Mouse (Mus musculus) MEL (cell line): ENCODE results near the gene Olfr177.
A peak's percentile ranks its signal among the peaks of the same experiment; 100 is the strongest.

Experiments used
- CTCF ChIP-seq, 3 experiments: IDR thresholded peaks in 2 of 3; conservative IDR thresholded peaks in 1 of 3; 2 replicates each; pipeline ENCODE4 v1.5.1; 2011 to 2012; ENCODE audit warnings: low read length in 3 of 3, low read depth in 2 of 3, mild to moderate bottlenecking in 2 of 3, improper control_type of control experiment in 1 of 3, inconsistent platforms in 1 of 3, mixed read lengths in 1 of 3, moderate library complexity in 1 of 3; ENCODE audit not compliant: control insufficient read depth in 1 of 3, insufficient read depth in 1 of 3, poor library complexity in 1 of 3, severe bottlenecking in 1 of 3
- HCFC1 ChIP-seq: IDR thresholded peaks from 2 replicates; pipeline ENCODE4 v1.6.1; 2012; ENCODE audit warnings: low read depth, mild to moderate bottlenecking, inconsistent platforms, low read length, improper control_type of control experiment, moderate library complexity
- POLR2A ChIP-seq, 2 experiments: IDR thresholded peaks; 2 replicates each; pipeline ENCODE4 v1.6.1; 2011 to 2012; ENCODE audit warnings: low read length in 2 of 2, mild to moderate bottlenecking in 2 of 2, control low read depth in 1 of 2, improper control_type of control experiment in 1 of 2, low read depth in 1 of 2, moderate library complexity in 1 of 2; ENCODE audit not compliant: control insufficient read depth in 1 of 2, insufficient read depth in 1 of 2, poor library complexity in 1 of 2
- USF1 ChIP-seq: IDR thresholded peaks from 2 replicates; pipeline ENCODE4 v1.6.1; 2014; ENCODE audit warnings: low read depth, mild to moderate bottlenecking, inconsistent platforms, low read length, improper control_type of control experiment, moderate library complexity

DNA sequence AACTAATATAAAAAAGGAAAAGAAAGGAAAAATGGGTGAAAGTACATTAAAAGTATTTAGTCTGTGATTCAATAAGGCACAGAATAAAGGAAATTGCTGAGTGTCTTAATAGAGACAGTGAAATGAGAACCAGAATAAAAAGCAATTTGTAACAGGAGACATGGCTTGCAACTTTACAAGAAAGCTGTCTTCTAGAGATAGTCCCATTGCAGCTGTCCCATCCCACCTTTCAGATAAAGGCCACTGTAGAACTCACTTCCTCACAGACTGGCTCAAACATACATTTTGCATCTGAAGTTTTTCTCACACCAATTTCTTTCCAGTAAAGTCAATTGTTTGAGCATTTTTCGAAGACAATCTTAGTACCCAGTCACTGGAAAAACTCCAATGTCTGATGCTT lies 13.1 kb downstream of the Olfr177 start:
- TF ChIP-seq POLR2A (IDR thresholded peaks at IDR 0.05; ENCODE audit: control insufficient read depth in 1 of 2, insufficient read depth in 1 of 2, low read depth in 1 of 2, low read length in 2 of 2, poor library complexity in 1 of 2) (no peak), HCFC1 (0 out of 2 replicates have a peak, but pooled peaks have one; percentile 39), CTCF (IDR thresholded peaks at IDR 0.05 in 2 of 3, conservative IDR thresholded peaks at IDR 0.05 in 1 of 3; ENCODE audit: control insufficient read depth in 1 of 3, insufficient read depth in 1 of 3, low read depth in 2 of 3, low read length in 3 of 3, poor library complexity in 1 of 3, severe bottlenecking in 1 of 3) (no peak), USF1 (no peak)
